In the genomic region with DNA sequence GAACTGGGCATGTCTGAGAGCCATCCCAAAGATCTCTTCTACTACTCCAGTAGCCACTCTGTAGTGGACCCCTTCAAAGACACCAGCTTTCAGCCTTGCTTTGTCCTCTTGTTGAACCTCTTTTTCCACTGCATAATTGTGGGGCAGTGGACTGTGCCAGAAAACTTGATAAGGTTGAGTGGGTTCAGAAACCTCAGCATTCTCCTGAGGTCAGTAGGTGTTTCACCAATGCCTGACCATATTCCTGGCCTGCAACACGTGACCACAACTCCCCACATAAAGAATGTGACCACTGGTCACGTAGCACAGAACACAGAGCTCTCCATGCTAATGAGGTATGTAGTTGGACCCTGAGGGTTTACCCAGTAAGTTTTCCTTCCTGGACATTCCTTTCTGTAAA, we compare ENCODE assay signal across 32 mouse cellular contexts. TPM values are rescaled to one million over a fixed set of nuclear protein-coding genes. Genes with fewer than 3 reads are reported as not detected.
DNase-seq lines count a peak whose midpoint lies in the region; ATAC-seq and TF ChIP-seq lines count a peak whose summit lies in the region.
"Had no signal": no experiment of that assay in that cellular context is flagged by ENCODE, and none has a peak within 500 bp of the region (broad histone marks: within the 10 kb centered on the region; RNA-seq: fewer than 3 reads in every experiment).

No protein-coding gene starts in this region.

- H3K9me3 ChIP-seq in heart, embryonic 15.5 days (replicated peaks), result no peaks in the 10 kb centered on the region
- H3K9me3 ChIP-seq in CH12.LX (replicated peaks; ENCODE audit: low read length), result no peaks in the 10 kb centered on the region
- H3K9me3 ChIP-seq: embryonic facial prominence, embryonic 10.5 days; hindbrain, embryonic 13.5 days; limb, embryonic 12.5 days; midbrain, embryonic 12.5 days had no signal

- TF ChIP-seq RAD21 in CH12.LX (IDR thresholded peaks at IDR 0.05; ENCODE audit: low read depth, low read length), result no peak

- in situ Hi-C loops in CH12.LX (cut with MboI; ENCODE audit: low pct_ligation_motif_present, low pct_unique_long_range_greater_than_20kb, low sequenced_read_pairs), result no loop called here

- intact Hi-C loops in heart, postnatal 14 days (cut with DNase I), result no loop called here

- H3K9ac ChIP-seq in heart, embryonic 15.5 days, result no peak overlapping the region
- no peak overlapping the region for H3K9ac ChIP-seq in CH12.LX (ENCODE audit: insufficient read depth, low read depth)
- H3K9ac ChIP-seq: hindbrain, embryonic 13.5 days; limb, embryonic 12.5 days; liver, postnatal 0 days; midbrain, embryonic 12.5 days had no signal

- DNase-seq in heart, postnatal 14 days, result no peak
- DNase-seq in CH12.LX (ENCODE audit: extremely low read depth), result no peak
- peak; percentile 80 to 90 for DNase-seq in kidney, adult 8-10 months
- DNase-seq in kidney, postnatal 10 days, result peak; percentile 63
- DNase-seq in thymus, postnatal 4 days, result no peak
- no peak for DNase-seq in thymus, postnatal 0 days (ENCODE audit: low spot score)
- no peak for DNase-seq in thymus, postnatal 36 days
- DNase-seq: adrenal gland, postnatal 36 days; cerebellum, adult 11 months; cerebellum, postnatal 10 days; gastrocnemius, postnatal 14 days; heart, adult 18-20 months; layer of hippocampus, adult 9-11 months; liver, postnatal 0 days; lung, postnatal 14 days; thymus, adult 2 months had no signal

- H3K79me2 ChIP-seq in CH12.LX (replicated peaks; ENCODE audit: control insufficient read depth, extremely low read depth, insufficient read depth, poor library complexity, severe bottlenecking), result no peaks in the 10 kb centered on the region

- TF ChIP-seq POLR2A in CH12.LX (IDR thresholded peaks at IDR 0.05; ENCODE audit: low read depth, low read length), result no peak

- peak overlapping the region; percentile 20; the same call in 1 of the 2 replicates for H3K27ac ChIP-seq in heart, embryonic 15.5 days
- no peak overlapping the region for H3K27ac ChIP-seq in CH12.LX (ENCODE audit: insufficient read depth, low read depth)
- H3K27ac ChIP-seq: embryonic facial prominence, embryonic 10.5 days; hindbrain, embryonic 13.5 days; limb, embryonic 12.5 days; midbrain, embryonic 12.5 days had no signal

- 0 out of 2 replicates have a peak, but pooled peaks have one; percentile 10 for ATAC-seq in heart, embryonic 15.5 days (replicated peaks; ENCODE audit: insufficient number of reproducible peaks, insufficient read depth, low FRiP score, low read depth)
- ATAC-seq: forebrain, embryonic 16.5 days; liver, postnatal 0 days had no signal

- H3K36me3 ChIP-seq in heart, embryonic 15.5 days, result no peaks in the 10 kb centered on the region
- no peaks in the 10 kb centered on the region for H3K36me3 ChIP-seq in CH12.LX (replicated peaks in 1 of 2; ENCODE audit: control insufficient read depth in 1 of 2, insufficient read depth in 1 of 2, low read length in 1 of 2)
- H3K36me3 ChIP-seq: embryonic facial prominence, embryonic 10.5 days; hindbrain, embryonic 13.5 days; limb, embryonic 12.5 days; midbrain, embryonic 12.5 days had no signal

- 37% methylated on average over 2 of the region's 2 CpGs for WGBS in heart, embryonic 15.5 days

- H3K4me3 ChIP-seq in heart, embryonic 15.5 days, result no peak overlapping the region
- H3K4me3 ChIP-seq in CH12.LX (replicated peaks in 1 of 3; ENCODE audit: low read depth in 2 of 3, low read length in 2 of 3, poor library complexity in 1 of 3), result no peak overlapping the region
- H3K4me3 ChIP-seq: embryonic facial prominence, embryonic 10.5 days; hindbrain, embryonic 13.5 days; limb, embryonic 12.5 days; midbrain, embryonic 12.5 days had no signal

- no peak overlapping the region for H3K4me2 ChIP-seq in heart, embryonic 15.5 days
- H3K4me2 ChIP-seq in CH12.LX (ENCODE audit: insufficient read depth, low read depth, poor library complexity, severe bottlenecking), result no peak overlapping the region
- H3K4me2 ChIP-seq: hindbrain, embryonic 13.5 days; limb, embryonic 12.5 days; liver, embryonic 11.5 days; midbrain, embryonic 12.5 days had no signal

- H3K27me3 ChIP-seq in heart, embryonic 15.5 days, result no peaks in the 10 kb centered on the region
- no peaks in the 10 kb centered on the region for H3K27me3 ChIP-seq in CH12.LX (replicated peaks)
- H3K27me3 ChIP-seq: hindbrain, embryonic 13.5 days; limb, embryonic 12.5 days; midbrain, embryonic 12.5 days had no signal

- peaks cover 6% of the 10 kb centered on the region for H3K4me1 ChIP-seq in heart, embryonic 15.5 days (replicated peaks)
- peaks cover 0 to 20% of the 10 kb centered on the region in 2 experiments; a peak in 2 of 4 replicates for H3K4me1 ChIP-seq in CH12.LX (ENCODE audit: control insufficient read depth in 1 of 2, insufficient read depth in 2 of 2)
- H3K4me1 ChIP-seq: embryonic facial prominence, embryonic 10.5 days; hindbrain, embryonic 13.5 days; limb, embryonic 12.5 days; midbrain, embryonic 12.5 days had no signal

- dilution Hi-C loops in CH12.LX (cut with MboI; ENCODE audit: extremely low pct_ligation_motif_present, extremely low pct_unique_long_range_greater_than_20kb, low sequenced_read_pairs), result no loop called here

- no peak for TF ChIP-seq EP300 in CH12.LX (IDR thresholded peaks at IDR 0.05; ENCODE audit: low read length)

- no peak for TF ChIP-seq CTCF in CH12.LX (conservative IDR thresholded peaks at IDR 0.05 in 1 of 2, IDR thresholded peaks at IDR 0.05 in 1 of 2; ENCODE audit: low read depth in 2 of 2, low read length in 2 of 2)

TF ChIP-seq in CH12.LX, 34 proteins besides CTCF, POLR2A, EP300 and RAD21:
- TF ChIP-seq BHLHE40 (IDR thresholded peaks at IDR 0.05; ENCODE audit: low read depth, low read length) (peak; percentile 81), TCF12 (IDR thresholded peaks at IDR 0.05; ENCODE audit: low read depth, low read length) (no peak), USF2 (conservative IDR thresholded peaks at IDR 0.05; ENCODE audit: low read depth, low read length) (no peak; the same call in 1 of the 2 replicates), NRF1 (IDR thresholded peaks at IDR 0.05; ENCODE audit: low read depth, low read length) (no peak), ETS1 (conservative IDR thresholded peaks at IDR 0.05; ENCODE audit: low read depth, low read length) (peak; percentile 21; the same call in 1 of the 2 replicates), ZC3H11A (IDR thresholded peaks at IDR 0.05; ENCODE audit: low read depth, low read length) (no peak), SIN3A (IDR thresholded peaks at IDR 0.05; ENCODE audit: low read length) (no peak), USF1 (IDR thresholded peaks at IDR 0.05; ENCODE audit: low read depth, low read length) (peak; percentile 53), CHD1 (IDR thresholded peaks at IDR 0.05; ENCODE audit: low read depth, low read length) (no peak), PAX5 (IDR thresholded peaks at IDR 0.05; ENCODE audit: low read length) (no peak), ZNF384 (IDR thresholded peaks at IDR 0.05; ENCODE audit: low read depth, low read length) (no peak), SMC3 (IDR thresholded peaks at IDR 0.05; ENCODE audit: low read depth, low read length) (no peak), MAZ (IDR thresholded peaks at IDR 0.05; ENCODE audit: low read depth, low read length) (no peak), RCOR1 (conservative IDR thresholded peaks at IDR 0.05; ENCODE audit: low read depth, low read length) (no peak)

RNA-seq across cellular contexts. Expression of a gene that starts 48.5 kb away (rescaled TPM):
- polyA plus RNA-seq in heart, embryonic 15.5 days (2015; fragmentation: Nextera tagmentation; extraction: Ambion mirVana), result not detected in 2 replicates
- total RNA-seq in heart, postnatal 14 days (2021), result not detected
- total RNA-seq in CH12.LX (2012; rRNA removed) (not detected in 2 replicates), CH12.LX (2014; rRNA removed) (not detected in 2 replicates)
- not detected in 2 replicates for polyA plus RNA-seq in CH12.LX (2012; ENCODE audit: insufficient read length, low read depth)
- not detected in 2 replicates for polyA plus RNA-seq in thymus, postnatal 0 days (2015; fragmentation: Nextera tagmentation; extraction: Ambion mirVana)
- total RNA-seq: adrenal gland, adult 18-20 months; adrenal gland, postnatal 36 days; gastrocnemius, postnatal 14 days; heart, adult 18-20 months; left cerebral cortex, adult 18-20 months; megakaryocyte, adult 5-6 weeks; neutrophil, adult 5-6 weeks had no signal
- polyA plus RNA-seq: cortical plate, adult 2 months; embryonic facial prominence, embryonic 10.5 days; forebrain, embryonic 16.5 days; heart, embryonic 14.5 days; hindbrain, embryonic 13.5 days; large intestine, adult 2 months; limb, embryonic 12.5 days; liver, embryonic 11.5 days; liver, postnatal 0 days; midbrain, embryonic 12.5 days; small intestine, adult 2 months; stomach, embryonic 16.5 days; thymus, adult 2 months had no signal

Comparison
In these comparisons a context has a peak if more than half of its experiments do, and no peak if none do; other contexts are left out.
1. DNase-seq: peak in kidney, adult 8-10 months (2 of 2) and kidney, postnatal 10 days (single experiment); none in heart, postnatal 14 days (0 of 2), CH12.LX (single experiment), thymus, postnatal 4 days (single experiment), thymus, postnatal 0 days (single experiment) and thymus, postnatal 36 days (0 of 2).